Mouse (Mus musculus) kidney, adult 18-20 months (tissue): ENCODE data around the gene Spo11.
A peak's percentile ranks its signal among the peaks of the same experiment; 100 is the strongest.

ENCODE experiments used
- DNase-seq: peaks from one replicate; pipeline ENCODE4 v3.0.0; 2021

The Spo11 gene

DNA sequence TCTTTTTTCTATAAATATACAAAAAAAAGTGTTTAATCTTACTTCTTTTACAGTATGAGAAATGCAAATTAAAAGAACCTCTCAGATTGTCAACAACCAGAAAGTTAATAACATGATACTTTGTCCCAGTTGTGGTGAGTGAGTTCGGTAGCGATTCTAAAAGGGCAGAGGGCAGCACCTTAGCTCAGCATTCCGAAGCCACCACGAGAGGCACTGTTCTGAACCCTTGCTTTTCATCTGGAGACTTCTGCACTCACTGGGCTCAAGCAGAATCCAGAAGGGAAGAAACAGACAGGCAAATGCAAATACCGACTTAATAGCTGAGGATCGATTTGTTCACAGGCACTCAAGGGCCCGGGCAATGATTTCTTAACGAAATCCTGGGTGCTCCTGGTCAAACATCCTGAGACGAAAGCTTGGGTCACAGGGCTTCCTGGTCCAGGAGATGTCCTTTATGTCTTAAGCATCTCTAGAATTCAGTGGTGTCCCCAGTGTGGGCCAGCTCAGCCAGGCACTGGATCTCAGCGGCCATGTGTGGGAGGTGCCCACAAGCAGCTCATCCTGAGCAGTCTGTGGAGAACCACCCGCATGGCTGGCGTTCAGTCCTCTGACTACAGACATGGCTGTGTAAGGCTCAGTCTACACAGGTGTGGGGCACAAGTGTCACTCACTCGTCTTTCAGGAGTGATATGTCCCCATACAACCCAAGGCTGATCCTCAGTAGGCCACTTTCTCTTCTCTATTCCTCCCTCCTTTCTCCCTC lies 18.3 kb upstream of the Spo11 start:
- DNase-seq: no peak

DNA sequence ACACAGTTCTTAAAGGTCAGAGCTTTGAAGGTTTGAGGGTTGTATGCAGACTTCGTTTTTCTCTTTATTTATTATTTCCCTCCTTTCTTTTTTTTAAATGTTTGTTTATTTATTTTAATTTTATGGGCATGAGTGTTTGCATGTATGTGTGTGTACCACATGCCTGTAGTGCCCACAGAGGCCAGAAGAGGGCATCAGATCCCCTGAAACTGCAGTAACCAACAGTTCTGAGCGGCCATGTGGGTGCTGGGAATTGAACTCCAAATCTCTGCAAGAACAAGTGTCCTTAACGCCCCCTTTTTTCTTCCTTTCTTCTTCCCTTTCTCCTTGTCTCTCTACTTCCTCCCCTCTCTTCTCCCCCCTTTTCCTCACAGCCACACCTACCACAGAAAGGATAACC lies 17.1 kb upstream of the Spo11 start:
- DNase-seq: no peak

DNA sequence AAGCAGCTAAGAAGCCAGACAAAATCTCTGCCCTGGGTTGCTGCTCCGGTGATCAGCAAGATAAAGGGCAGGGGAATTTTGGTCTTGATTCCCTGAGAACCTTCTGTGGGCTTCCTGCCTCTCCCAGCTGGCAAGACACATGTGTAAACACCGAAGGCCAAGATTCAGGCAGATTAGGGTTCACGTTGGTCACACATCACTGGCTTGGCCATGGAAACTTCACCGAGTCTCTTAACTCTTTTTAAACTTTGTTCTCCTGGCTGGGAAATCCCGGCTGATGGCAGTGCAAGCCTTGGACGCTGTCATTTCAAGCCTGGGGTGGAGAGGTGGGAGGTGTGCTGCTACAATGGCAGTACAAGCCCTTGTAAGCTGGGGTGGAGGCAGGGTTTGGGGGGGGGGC lies 16.3 kb upstream of the Spo11 start:
- DNase-seq: peak; percentile 67

DNA sequence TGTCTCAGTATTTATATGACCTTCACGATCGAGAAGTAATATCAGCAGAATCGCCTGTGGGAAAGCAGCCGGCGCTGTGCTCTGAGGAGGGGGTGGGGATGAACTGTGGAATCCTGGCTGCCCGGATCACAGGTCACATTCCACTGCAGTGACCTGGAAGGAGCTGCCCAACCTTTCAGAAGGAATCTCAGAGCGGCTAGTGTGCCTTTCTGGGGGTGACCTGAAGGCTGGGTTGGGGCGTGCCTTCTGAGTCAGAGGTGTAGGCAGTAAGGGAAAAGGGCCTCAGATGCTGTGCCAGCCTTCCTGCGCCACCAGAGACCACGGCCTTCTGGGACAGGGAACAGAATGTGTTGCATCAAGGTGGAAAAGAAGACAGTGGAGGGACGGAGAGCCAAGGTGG lies 12.3 kb upstream of the Spo11 start:
- peak; percentile 47 for DNase-seq

DNA sequence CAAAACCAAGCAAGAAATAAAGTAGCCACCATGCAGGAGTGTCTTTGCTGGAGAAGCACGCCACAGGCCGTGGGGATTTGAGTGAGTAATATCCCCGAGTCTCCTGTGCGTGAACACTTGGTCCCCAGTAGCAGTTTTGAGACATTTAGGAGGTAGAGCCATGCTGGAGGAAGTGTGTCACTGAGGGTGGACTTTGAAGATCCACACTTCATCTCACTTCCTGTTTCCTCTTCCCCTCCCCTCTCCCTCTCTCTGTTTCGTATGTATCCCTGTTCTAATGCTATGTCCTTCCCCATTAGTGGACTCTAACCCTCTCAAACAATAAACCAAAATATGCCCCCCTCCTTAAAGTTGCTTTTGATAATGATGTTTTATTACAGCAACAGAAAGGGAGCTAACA lies 11.0 kb upstream of the Spo11 start:
- DNase-seq: no peak

DNA sequence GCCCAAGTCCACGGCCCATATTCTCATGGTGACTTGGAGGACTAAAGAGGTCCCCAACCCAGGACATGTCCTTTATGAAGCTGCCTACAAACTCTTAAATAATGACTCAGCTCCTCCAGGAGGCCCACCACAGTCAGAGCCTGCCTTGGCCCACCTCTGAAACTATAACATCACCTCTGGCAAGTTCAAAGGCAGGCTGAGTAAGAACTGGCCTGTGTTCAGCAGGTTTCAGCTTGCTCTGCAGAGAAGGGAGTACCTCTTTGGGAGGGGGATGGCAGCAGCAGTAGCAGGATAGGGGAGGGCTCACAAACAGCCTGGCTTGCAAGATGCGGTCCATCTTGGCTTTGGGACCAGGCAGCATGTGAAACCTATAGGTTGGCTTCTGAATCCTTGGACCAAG lies 5.6 kb upstream of the Spo11 start:
- no peak for DNase-seq

DNA sequence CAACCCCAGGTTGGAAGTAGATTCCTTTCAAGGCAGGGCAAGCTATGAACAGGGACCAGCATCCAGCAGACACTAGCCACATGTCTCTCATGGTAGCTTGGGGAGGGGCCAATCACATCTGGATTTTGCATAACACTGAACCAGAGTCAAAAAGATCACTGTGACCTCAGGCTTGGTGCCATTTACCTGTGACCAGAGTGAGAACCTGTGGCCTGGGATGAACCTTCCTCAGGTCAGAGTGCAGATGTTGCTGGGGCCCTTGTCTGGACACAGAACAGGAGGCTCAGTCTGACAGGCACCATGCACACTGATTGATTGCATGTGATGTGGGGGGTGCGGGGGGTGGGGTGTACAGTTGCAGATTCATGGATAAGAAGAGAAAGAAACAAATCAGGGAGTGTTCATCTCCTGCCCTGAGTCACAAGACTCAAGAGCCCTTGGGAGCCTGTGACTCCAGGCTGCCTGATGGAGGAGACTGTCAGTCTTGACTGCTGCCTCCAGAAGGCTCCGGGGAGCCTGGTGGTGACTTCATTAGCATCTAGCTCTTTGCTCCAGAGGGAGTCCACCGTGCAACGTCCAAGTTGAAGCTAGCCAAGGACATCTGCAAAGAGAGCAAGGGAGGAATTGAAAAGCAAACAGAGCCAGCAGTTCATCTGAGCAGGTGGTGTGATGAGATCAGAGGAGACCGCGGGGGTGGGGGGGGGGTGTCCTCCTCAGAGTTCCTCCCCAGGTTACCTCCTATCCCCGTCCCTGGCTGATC lies 3.5 kb upstream of the Spo11 start:
- DNase-seq: no peak

DNA sequence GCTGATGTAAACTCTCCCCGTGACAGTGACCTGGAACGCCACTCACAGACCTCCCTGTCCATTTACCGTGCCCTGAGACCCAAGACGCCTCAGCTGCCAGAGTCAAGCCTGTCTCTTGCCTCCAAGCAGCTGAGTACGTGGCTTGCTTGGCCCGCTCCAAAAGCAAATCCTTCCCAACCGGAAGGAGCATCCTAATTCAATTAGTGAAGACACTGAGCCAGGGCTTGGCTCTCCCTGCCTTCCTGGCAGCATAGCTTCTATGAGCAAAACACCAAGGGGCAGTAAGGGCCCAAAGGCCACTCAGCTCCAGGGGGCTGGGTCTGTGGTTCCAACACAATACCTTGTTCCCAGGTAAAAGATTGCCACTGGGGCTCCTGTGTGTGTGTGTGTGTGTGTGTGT lies 2.8 kb upstream of the Spo11 start:
- no peak for DNase-seq

DNA sequence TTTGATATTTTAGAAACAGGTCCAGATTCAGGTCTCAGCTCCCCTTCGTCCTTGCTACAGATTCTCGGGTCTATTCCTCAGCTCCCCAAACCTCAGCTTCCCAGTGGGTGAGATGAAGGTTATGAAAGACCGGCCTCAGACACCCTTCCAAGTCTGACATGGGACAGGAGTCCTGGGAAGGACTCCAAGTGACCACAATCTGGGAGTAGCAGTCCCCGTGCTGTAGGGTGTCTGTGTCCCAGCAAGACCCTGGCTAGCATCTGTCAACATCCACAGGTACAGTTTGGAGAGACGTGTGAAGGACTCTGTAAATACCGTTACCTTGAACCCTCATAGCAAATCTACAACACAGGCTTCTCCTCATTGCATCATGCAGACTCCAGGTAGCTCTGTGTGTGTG lies 2.3 kb upstream of the Spo11 start:
- DNase-seq: no peak

DNA sequence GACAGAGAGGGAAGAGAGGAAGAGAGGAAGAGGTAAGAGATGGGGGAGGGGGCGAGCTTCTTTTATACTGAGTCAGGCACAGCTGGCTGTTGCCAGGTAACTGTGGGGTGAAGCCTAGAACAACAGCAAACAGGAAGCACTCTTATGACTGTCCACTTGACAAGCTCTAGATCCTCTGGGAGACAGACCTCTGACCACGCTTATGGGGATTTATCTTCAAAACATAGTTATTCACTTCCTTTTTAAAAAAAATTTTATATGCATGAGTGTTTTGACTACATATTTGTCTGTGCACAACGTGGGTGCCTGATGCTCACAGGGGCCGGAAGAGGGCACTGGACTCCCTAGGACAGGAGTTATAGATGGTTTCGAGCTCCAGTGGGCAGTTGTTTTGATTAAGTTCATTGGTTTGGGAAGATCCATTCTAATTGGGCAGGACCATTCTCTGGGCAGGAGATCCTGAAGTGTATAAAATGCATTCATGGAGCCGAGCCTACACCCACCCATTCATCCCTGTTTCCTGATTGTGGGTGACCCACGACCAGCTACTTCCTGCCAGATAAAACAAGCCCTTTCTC lies 750 bp upstream of the Spo11 start:
- DNase-seq: no peak

DNA sequence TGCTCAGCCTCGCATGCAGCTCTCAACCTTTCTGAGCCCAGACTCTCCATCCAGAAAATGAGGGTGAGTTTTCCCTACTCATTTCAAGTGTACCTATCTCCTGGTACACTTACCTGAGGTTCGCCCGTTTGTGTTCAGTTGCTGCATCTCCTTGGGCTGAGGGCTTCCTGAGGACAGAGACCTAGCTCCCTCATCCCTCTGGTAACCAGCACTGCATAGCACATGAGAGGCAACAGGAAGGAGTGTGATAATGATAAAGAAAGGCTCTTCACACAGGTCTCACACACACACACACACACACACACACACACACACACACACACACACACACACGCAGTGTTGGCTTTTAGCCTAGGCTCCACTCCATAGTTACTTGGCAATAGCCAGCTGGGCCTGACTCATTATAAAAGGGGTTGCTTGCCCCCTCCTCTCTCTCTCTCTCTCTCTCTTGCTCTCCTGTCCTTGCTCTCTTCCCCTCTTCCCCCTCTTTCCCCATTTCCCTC lies 682 bp downstream of the Spo11 start:
- DNase-seq: no peak

DNA sequence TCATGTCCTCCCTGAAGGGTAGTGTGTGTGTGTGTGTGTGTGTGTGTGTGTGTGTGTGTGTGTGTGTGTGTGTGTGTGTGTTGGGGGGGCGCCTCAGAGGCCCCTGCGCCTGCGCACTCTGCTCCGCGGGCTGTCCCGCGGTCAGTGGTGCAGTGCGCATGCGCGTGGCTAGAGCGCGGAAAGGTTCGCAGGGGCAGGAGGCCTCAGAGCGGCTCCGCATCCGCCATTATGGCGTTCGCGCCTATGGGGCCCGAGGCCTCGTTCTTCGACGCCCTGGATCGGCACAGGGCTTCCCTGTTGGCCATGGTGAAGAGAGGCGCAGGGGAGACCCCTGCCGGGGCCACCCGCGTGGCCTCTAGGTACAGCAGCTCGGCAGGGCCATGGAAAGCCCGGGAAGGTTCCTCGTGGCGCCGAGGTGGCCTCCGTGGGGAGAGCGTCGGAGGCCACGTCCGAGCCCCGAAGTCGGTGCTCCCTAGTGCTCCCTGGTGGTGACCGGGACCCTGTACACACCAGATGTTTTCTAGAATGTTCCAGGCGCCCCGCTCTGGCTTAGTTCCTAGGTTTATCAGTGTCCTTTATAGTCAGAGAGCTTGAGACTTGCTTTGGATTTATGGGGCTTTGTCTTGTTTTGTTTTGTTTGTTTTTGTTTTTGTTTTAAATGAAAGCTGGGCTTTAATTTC lies 2.3 kb downstream of the Spo11 start:
- DNase-seq: no peak

DNA sequence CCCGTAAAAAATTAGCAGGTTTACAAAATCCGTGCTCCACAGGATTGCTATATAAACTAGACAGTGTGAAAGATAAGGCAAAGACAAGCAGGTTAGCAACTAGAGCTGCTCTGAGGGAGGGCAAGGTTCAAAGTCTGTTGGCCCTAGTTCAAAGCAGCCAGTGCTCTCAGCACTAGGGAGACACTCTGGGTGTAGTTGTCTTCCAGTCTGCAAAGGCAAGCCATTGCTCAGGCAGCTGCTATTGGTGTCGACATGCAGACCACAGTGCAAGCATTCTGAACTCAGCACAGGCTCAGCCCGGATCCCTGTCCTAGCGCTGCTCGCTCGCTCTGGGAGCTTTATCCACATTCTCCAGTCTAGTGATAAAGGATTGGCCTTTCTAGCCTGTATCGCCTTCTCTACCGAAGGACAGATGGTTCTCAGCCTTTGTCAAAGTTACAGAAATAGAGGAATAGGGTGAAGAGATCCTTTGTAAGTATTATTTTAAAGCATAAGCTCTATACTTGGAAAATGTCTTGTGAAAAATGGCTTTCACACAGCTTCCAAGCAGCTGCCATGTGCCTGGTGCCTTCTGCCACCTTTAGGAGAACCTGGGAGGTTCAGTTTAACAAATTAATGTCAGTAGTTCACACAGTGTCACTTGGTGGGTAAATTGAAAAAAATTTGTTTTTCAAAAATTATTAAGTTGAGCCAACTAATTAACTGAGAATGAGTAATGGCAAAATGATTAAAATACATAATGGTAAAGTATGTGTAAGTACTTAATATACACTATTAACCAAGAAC lies 5.5 kb downstream of the Spo11 start:
- peak; percentile 78 for DNase-seq

DNA sequence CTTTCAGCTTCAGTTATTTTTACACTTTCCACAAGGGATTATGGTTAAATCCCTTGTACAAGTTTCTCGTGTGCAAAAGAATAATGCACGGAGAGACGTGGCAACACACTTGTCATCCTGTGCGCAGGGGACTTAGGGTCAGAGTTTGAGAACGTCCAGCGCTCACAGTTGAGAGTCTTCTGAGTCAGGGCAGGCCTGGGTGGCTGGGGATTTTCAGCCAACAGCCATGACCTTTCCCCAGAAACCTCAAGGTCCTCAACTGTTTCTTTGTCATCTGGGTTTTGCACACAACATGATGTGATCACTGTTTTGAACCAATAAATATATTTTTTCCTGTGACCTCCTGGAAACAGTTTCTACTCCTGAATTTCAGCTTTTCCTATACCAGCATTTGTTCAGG lies 12.7 kb downstream of the Spo11 start:
- no peak for DNase-seq

DNA sequence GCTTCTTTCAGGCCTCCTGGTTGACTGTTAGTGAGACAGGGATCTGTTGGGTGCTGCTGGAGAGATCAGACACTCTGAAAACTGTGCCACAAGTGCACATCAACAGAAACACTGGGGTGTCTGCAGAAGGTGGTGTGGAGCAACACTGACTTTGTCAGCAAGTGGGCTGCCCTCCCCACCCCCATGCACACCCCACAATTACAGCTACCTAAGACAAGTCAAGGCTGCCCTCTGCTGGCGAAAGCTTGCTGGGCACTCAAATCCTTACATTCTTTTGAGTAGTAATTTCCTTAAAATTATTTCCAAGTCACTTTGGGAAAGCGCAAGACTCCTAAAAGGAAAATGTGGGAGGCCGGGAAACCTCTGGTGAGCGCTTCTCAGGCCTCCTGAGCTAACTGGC lies 18.7 kb downstream of the Spo11 start:
- DNase-seq: peak; percentile 84

DNA sequence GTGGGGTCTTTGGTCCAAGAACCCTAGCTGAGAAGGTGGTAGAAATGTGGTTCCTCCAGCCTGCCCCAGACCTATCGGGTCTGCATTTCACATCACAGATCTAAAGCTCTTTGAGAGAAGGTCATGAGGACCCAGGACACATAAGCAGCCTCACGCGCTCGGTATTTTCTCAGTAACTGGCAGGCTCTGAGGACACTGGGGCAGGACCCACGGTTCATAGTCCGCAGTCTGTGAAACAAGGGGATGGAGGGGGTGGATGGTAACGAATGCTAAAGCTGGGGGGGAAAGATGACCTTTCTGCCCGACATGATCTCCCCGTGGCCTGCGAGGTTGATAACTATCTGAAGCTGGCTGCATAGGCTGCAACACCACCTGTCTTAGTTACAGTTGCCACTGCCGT lies 20.2 kb downstream of the Spo11 start:
- no peak for DNase-seq

DNA sequence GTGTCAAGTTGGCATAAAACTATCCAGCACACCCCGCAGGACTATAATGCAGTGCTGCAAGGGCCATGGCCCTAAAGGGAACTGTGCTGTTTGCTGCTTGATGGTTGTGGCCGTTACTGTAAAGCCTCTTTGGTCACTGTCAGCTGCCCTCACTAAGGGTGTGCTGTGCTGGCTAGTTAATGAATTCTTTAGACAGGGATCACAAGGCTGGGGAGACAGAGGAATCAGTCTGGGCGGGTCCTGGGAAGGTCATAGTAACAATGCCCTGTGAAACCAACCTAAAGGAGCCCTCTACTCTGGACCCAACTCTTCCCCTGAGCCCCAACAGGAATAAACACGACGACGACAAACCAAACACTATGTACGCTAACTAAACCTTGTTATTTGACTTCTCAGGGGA lies 21.0 kb downstream of the Spo11 start:
- no peak for DNase-seq

DNA sequence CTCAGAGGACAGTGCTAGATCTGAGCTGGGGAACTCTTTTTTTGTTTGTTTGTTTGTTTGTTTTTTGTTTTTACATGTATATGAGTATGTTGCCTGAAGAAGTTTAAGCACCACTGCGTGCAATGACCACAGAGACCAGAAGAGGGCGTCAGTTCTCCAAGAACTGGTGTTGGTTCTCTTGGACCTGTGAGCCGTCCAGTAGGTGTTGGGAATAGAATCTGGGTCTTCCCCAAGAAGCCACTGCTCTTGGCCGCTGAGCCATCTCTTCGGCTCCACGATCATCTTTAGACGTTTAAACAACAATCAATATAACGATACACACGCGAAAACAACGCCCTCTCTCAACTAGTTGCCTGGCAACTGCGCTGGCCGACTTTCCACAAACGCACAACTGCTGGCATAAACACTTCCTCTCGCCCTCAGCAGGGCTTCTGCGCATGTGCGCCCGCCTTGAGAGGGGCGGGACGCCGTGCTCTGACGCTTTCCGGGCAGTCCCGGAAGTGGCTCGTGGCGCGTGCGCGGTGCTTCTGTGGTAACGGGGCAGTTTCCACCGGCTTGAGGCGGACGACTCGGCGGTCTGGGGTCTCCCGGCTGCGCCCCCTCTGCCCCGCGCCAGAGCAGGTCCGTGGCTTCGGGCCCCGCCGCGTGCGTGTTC lies 22.3 kb downstream of the Spo11 start, which contains the start of gene Rae1:
Rae1 (plus strand) TSS at position 488 of the 655 bp plus-strand sequence.
- DNase-seq: peak; percentile 99

DNA sequence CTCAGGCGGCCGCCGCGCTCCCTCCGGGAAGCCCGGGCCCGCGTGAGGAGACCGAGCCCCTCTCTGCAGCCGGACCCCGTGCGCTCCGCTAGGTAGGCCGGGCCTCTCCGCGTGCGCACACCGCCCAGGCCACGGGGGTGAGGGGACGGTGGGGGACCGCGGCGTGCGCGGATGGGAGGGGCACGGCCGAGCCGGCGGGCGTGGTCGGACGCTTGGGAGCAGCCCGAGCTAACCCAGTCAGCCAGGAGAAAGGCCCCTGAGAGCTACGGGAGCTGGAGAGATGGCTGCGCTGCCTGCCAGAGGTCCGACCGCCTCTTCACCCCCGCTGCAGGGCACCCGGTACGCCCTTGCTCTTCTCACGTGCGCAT lies 22.8 kb downstream of the Spo11 start:
- DNase-seq: no peak

DNA sequence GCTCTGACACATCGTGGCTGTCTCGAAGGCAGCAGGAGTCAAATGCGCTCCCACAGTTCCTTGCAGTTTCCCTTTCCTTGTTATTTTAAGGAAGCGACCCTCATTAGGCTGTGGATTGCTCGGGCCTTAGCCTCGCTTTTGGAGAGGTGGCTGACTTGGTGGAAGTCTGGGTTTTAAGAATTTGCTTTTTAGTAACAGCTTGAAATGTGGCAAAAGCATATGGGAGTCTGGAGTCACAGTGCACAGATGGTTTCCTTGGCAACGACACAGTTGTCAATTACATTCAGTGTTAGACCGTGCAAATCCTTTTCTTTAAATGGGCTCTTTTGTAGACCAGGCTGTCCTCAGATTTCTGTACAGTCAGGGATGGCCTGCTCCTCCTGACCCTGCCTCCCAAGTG lies 23.4 kb downstream of the Spo11 start:
- no peak for DNase-seq

DNA sequence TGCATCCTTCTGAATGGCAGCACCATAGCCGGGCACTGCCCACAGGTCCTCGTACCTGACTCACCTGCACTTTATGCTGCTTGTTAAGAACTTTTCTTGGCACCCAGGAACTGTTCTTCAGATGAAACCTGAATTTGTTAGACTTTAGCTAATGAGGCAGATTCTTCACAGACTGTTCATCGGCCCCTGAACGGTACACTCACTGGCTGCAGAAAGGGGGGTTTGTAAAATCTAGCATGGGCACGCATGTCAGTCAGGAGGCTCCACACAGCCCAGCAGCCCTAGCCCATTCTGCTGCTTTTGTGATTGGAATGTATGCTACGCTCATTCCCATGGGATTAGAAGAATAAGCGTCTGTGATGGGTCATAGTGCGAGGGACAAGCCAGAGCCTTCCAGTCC lies 26.2 kb downstream of the Spo11 start:
- DNase-seq: no peak

DNA sequence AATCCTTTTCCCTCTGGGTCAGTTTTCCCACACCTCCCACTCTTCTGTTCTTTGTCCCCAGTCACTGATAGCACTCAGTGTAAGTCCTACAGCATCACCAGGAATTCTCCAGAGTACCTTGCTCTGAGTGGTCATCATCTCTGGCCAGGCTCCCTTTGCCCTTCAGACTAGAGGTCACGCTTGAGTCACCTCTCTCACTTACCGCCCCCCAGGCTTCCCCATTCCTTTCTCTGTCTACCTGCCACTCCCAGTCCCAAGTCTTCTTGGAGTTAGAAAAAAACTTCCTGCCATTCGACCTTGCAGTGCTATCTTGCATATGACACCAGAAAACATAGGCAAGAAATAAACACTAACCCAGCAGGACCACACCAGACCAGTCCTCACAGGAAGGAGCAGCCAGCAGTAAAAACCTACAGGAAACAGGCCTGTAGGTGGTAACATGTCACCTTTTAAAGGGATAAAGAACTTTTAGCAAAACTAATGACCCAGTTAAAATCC lies 32.8 kb downstream of the Spo11 start:
- no peak for DNase-seq
